16 mouse cellular contexts compared by ENCODE assay signal in the genomic region with DNA sequence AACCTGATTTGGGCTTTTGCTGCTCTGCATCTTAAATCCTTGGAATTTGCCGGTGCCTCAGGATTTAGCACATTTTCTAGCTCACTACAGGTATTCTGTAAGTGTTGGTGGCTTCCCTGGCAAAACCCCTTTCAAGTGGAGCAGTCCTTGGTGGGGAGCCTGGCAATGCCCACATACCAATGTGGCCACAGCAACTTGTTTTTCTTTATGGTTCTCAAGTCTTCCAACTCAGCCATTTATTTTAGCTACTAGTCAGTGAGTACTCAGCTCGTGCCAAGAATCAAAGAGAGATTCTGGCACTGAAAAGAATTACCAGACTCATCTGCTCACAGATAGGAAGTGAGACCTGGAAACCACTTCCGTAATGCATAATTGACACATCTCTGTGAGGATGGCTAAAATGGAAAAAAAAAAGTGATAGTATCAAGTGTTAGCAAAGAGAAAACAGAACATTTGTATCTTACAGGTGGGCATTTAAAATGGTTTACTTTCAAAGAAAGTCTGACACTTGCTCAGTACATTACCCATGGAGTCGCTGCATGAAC.
"Had no signal": no experiment of that assay in that cellular context is flagged by ENCODE, and none has a peak within 500 bp of the region (broad histone marks: within the 10 kb centered on the region; RNA-seq: fewer than 3 reads in every experiment).

No protein-coding gene starts in this region.

- H3K4me3 ChIP-seq: kidney, embryonic 15.5 days; left cerebral cortex, adult 2 months; limb, embryonic 15.5 days; liver, embryonic 13.5 days; lung, embryonic 15.5 days; midbrain, embryonic 13.5 days; neural tube, embryonic 13.5 days; stomach, embryonic 15.5 days had no signal

- H3K36me3 ChIP-seq: kidney, embryonic 15.5 days; limb, embryonic 15.5 days; liver, embryonic 13.5 days; lung, embryonic 15.5 days; midbrain, embryonic 13.5 days; neural tube, embryonic 13.5 days; stomach, embryonic 15.5 days had no signal

- ATAC-seq: liver, postnatal 0 days; midbrain, embryonic 13.5 days had no signal

- H3K4me1 ChIP-seq: liver, embryonic 13.5 days had no signal

- H3K9me3 ChIP-seq: kidney, embryonic 15.5 days; limb, embryonic 15.5 days; liver, embryonic 13.5 days; lung, embryonic 15.5 days; midbrain, embryonic 13.5 days; neural tube, embryonic 13.5 days; stomach, embryonic 15.5 days had no signal

- H3K4me2 ChIP-seq: kidney, embryonic 15.5 days; limb, embryonic 15.5 days; liver, embryonic 13.5 days; lung, embryonic 15.5 days; midbrain, embryonic 13.5 days; neural tube, embryonic 13.5 days; stomach, embryonic 15.5 days had no signal

- H3K27me3 ChIP-seq: kidney, embryonic 15.5 days; limb, embryonic 15.5 days; liver, embryonic 13.5 days; neural tube, embryonic 13.5 days; stomach, embryonic 15.5 days had no signal

- DNase-seq: kidney, adult 2 months; kidney, postnatal 14 days; liver, embryonic 13.5 days; liver, postnatal 0 days; lung, postnatal 14 days; retina, postnatal 1 day; right cerebral cortex, postnatal 14 days; thymus, postnatal 14 days had no signal

- H3K27ac ChIP-seq: kidney, embryonic 15.5 days; left cerebral cortex, adult 2 months; limb, embryonic 15.5 days; liver, embryonic 13.5 days; lung, embryonic 15.5 days; macrophage; midbrain, embryonic 13.5 days; neural tube, embryonic 13.5 days; stomach, embryonic 15.5 days had no signal

- H3K9ac ChIP-seq: kidney, embryonic 15.5 days; limb, embryonic 15.5 days; liver, embryonic 13.5 days; liver, postnatal 0 days; lung, embryonic 15.5 days; midbrain, embryonic 13.5 days; neural tube, embryonic 13.5 days; stomach, embryonic 15.5 days had no signal
